10 mouse cellular contexts compared by ENCODE assay signal in genomic region chr19:57356273-57356672, GRCm38 (mm10). TPM values are rescaled to one million over a fixed set of nuclear protein-coding genes. Genes with fewer than 3 reads are reported as not detected.
A peak's percentile ranks its signal among the peaks of the same experiment; 100 is the strongest.
DNase-seq lines count a peak whose midpoint lies in the region; ATAC-seq and TF ChIP-seq lines count a peak whose summit lies in the region.
"Had no signal": no experiment of that assay in that cellular context is flagged by ENCODE, and none has a peak within 500 bp of the region (broad histone marks: within the 10 kb centered on the region; RNA-seq: fewer than 3 reads in every experiment).

No protein-coding gene starts in this region.

- no peaks in the 10 kb centered on the region for H3K36me3 ChIP-seq in heart, embryonic 14.5 days (ENCODE audit: control insufficient read depth, insufficient read depth, low read length)
- no peaks in the 10 kb centered on the region for H3K36me3 ChIP-seq in lung, embryonic 15.5 days
- H3K36me3 ChIP-seq in hindbrain, embryonic 12.5 days: no peaks in the 10 kb centered on the region
- H3K36me3 ChIP-seq: neural tube, embryonic 12.5 days had no signal

- H3K9ac ChIP-seq in heart, embryonic 14.5 days (ENCODE audit: low read length): no peak overlapping the region
- no peak overlapping the region for H3K9ac ChIP-seq in lung, embryonic 15.5 days
- H3K9ac ChIP-seq in hindbrain, embryonic 12.5 days: no peak overlapping the region
- H3K9ac ChIP-seq: neural tube, embryonic 12.5 days had no signal

- no peak for TF ChIP-seq POLR2A in lung, adult 2 months (IDR thresholded peaks at IDR 0.05; ENCODE audit: borderline replicate concordance, extremely low read depth, low read depth, low read length)

- ATAC-seq in heart, embryonic 14.5 days (ENCODE audit: insufficient number of reproducible peaks, insufficient read depth, low FRiP score, low read depth): no peak
- no peak for ATAC-seq in lung, embryonic 15.5 days (ENCODE audit: borderline replicate concordance, extremely low read depth, low FRiP score, low TSS enrichment)
- no peak for ATAC-seq in hindbrain, embryonic 12.5 days (ENCODE audit: low FRiP score)
- ATAC-seq: Patski had no signal

- H3K27me3 ChIP-seq in heart, embryonic 14.5 days (ENCODE audit: control insufficient read depth, insufficient read depth, low read length): no peaks in the 10 kb centered on the region
- H3K27me3 ChIP-seq in lung, embryonic 15.5 days: no peaks in the 10 kb centered on the region
- H3K27me3 ChIP-seq in hindbrain, embryonic 12.5 days: no peaks in the 10 kb centered on the region
- H3K27me3 ChIP-seq: neural tube, embryonic 12.5 days; Patski had no signal

- peak; percentile 62 to 68 for DNase-seq in lung, adult 18-20 months
- DNase-seq in lung, adult 2 months: no peak
- DNase-seq in thymus, postnatal 14 days: peak; percentile 62
- DNase-seq in gastrocnemius, adult 18-20 months (ENCODE audit: low spot score): no peak
- DNase-seq in adipocyte (ENCODE audit: low spot score): no peak

- peaks cover 12% of the 10 kb centered on the region for H3K4me1 ChIP-seq in lung, adult 2 months (ENCODE audit: control insufficient read depth, insufficient read depth, low read length)
- H3K4me1 ChIP-seq in heart, embryonic 14.5 days (ENCODE audit: control insufficient read depth in 2 of 2, insufficient read depth in 2 of 2, low read length in 2 of 2): peaks cover 7 to 27% of the 10 kb centered on the region in 2 experiments
- H3K4me1 ChIP-seq in lung, embryonic 15.5 days: peaks cover 40% of the 10 kb centered on the region
- peaks cover 22% of the 10 kb centered on the region for H3K4me1 ChIP-seq in hindbrain, embryonic 12.5 days

- 15% methylated on average over 7 of the region's 7 CpGs for WGBS in lung, adult 2 months
- WGBS in heart, embryonic 14.5 days: 59% methylated on average over 7 of the region's 7 CpGs
- WGBS in lung, embryonic 15.5 days: 38% methylated on average over 7 of the region's 7 CpGs
- 84% methylated on average over 7 of the region's 7 CpGs for WGBS in hindbrain, embryonic 12.5 days

- no peak for TF ChIP-seq CTCF in lung, adult 2 months (IDR thresholded peaks at IDR 0.05; ENCODE audit: insufficient read depth, low read length)

- H3K4me3 ChIP-seq in lung, adult 2 months (replicated peaks; ENCODE audit: extremely low read depth, low read depth, low read length): no peak overlapping the region
- no peak overlapping the region for H3K4me3 ChIP-seq in heart, embryonic 14.5 days (ENCODE audit: control insufficient read depth in 1 of 2, insufficient read depth in 1 of 2, low read depth in 1 of 2, low read length in 2 of 2)
- no peak overlapping the region for H3K4me3 ChIP-seq in lung, embryonic 15.5 days
- no peak overlapping the region for H3K4me3 ChIP-seq in hindbrain, embryonic 12.5 days
- H3K4me3 ChIP-seq: neural tube, embryonic 12.5 days had no signal

- H3K4me2 ChIP-seq in heart, embryonic 14.5 days (ENCODE audit: low read length): no peak overlapping the region; the same call in 1 of the 2 replicates
- 0 out of 2 replicates have a peak overlapping the region, but pooled peaks have one; percentile 34 for H3K4me2 ChIP-seq in lung, embryonic 15.5 days
- H3K4me2 ChIP-seq in hindbrain, embryonic 12.5 days (replicated peaks): no peak overlapping the region
- H3K4me2 ChIP-seq: neural tube, embryonic 12.5 days had no signal

- H3K27ac ChIP-seq in heart, embryonic 14.5 days (replicated peaks in 1 of 2; ENCODE audit: control insufficient read depth in 1 of 2, insufficient read depth in 1 of 2, low read depth in 2 of 2, low read length in 2 of 2): peak overlapping the region; percentile 50 to 74
- H3K27ac ChIP-seq in lung, embryonic 15.5 days: peak overlapping the region; percentile 88
- no peak overlapping the region for H3K27ac ChIP-seq in hindbrain, embryonic 12.5 days
- H3K27ac ChIP-seq: neural tube, embryonic 12.5 days had no signal

- no peaks in the 10 kb centered on the region for H3K9me3 ChIP-seq in heart, embryonic 14.5 days (ENCODE audit: control insufficient read depth, low read length)
- no peaks in the 10 kb centered on the region for H3K9me3 ChIP-seq in lung, embryonic 15.5 days
- no peaks in the 10 kb centered on the region for H3K9me3 ChIP-seq in hindbrain, embryonic 12.5 days (replicated peaks)
- H3K9me3 ChIP-seq: neural tube, embryonic 12.5 days had no signal

RNA-seq across cellular contexts. Expression of gene Fam160b1, which starts 4.2 kb away (rescaled TPM):
- polyA plus RNA-seq in lung, adult 2 months (2012; rRNA removed): 12.7 and 17.5 TPM in 2 replicates
- 13.4 and 15.1 TPM in 2 replicates for polyA plus RNA-seq in heart, embryonic 14.5 days (2014; fragmentation: Nextera tagmentation; extraction: Ambion mirVana)
- 14.0 and 15.0 TPM in 2 replicates for polyA plus RNA-seq in lung, embryonic 15.5 days (2015; fragmentation: Nextera tagmentation; extraction: Ambion mirVana)
- total RNA-seq in gastrocnemius, adult 18-20 months (2021): 1 to 10 TPM; 8.8 to 9.7 TPM
- 19.6 TPM in 2 replicates for polyA plus RNA-seq in hindbrain, embryonic 12.5 days (2016; fragmentation: Nextera tagmentation; extraction: Ambion mirVana)

RNA-seq across cellular contexts. Expression of gene Ablim1, which starts 41.6 kb away (rescaled TPM):
- polyA plus RNA-seq in lung, adult 2 months (2012; rRNA removed): 53.6 and 71.3 TPM in 2 replicates
- polyA plus RNA-seq in heart, embryonic 14.5 days (2014; fragmentation: Nextera tagmentation; extraction: Ambion mirVana): 46.9 and 53.8 TPM in 2 replicates
- 39.3 and 48.2 TPM in 2 replicates for polyA plus RNA-seq in lung, embryonic 15.5 days (2015; fragmentation: Nextera tagmentation; extraction: Ambion mirVana)
- total RNA-seq in gastrocnemius, adult 18-20 months (2021): 10 to 100 TPM; 36.0 to 65.7 TPM
- polyA plus RNA-seq in hindbrain, embryonic 12.5 days (2016; fragmentation: Nextera tagmentation; extraction: Ambion mirVana): 26.6 and 30.9 TPM in 2 replicates

Comparison
In these comparisons a context has a peak if more than half of its experiments do, and no peak if none do; other contexts are left out.
1. DNase-seq: peak in lung, adult 18-20 months (2 of 2) and thymus, postnatal 14 days (single experiment); none in lung, adult 2 months (single experiment), gastrocnemius, adult 18-20 months (single experiment) and adipocyte (single experiment).